Mouse (Mus musculus): ENCODE measurements around the gene Nrxn2. TPM values are rescaled to one million over a fixed set of nuclear protein-coding genes. Genes with fewer than 3 reads are reported as not detected.

The Nrxn2 gene
- polyA plus RNA-seq, 1 experiment: 0.09 TPM

GRCm38 (mm10) chr19:6428501-6429200 lies 10.1 kb downstream of the Nrxn2 start:
- H3K79me3 ChIP-seq (ENCODE audit: low read depth): no peaks in the 10 kb centered on the region
- H3K27me3 ChIP-seq (ENCODE audit: control insufficient read depth, insufficient read depth, insufficient read length): peaks cover 74% of the 10 kb centered on the region
- H3K79me2 ChIP-seq (ENCODE audit: control insufficient read depth, insufficient read depth): no peaks in the 10 kb centered on the region
- H3K4me3 ChIP-seq (ENCODE audit: insufficient read depth, poor library complexity, severe bottlenecking): no peak overlapping the region
- no peaks in the 10 kb centered on the region for H3K36me3 ChIP-seq (ENCODE audit: control insufficient read depth, insufficient read depth)
- H3ac ChIP-seq (ENCODE audit: control insufficient read depth, insufficient read length, low read depth): no peak overlapping the region
- TF ChIP-seq CTCF (IDR thresholded peaks at IDR 0.05; ENCODE audit: control insufficient read depth, insufficient read depth, insufficient read length) (no peak), MYOD1 (IDR thresholded peaks at IDR 0.05; ENCODE audit: control insufficient read depth, insufficient read length, low read depth) (no peak), MAX (IDR thresholded peaks at IDR 0.05) (no peak), MYOG (IDR thresholded peaks at IDR 0.05; ENCODE audit: control insufficient read depth, extremely low read depth, insufficient read length) (no peak), CEBPB (IDR thresholded peaks at IDR 0.05; ENCODE audit: low read depth) (no peak), FOSL1 (IDR thresholded peaks at IDR 0.05; ENCODE audit: insufficient read depth, low read length, poor library complexity, severe bottlenecking) (no peak), USF1 (IDR thresholded peaks at IDR 0.05; ENCODE audit: low read depth) (no peak)

DNA sequence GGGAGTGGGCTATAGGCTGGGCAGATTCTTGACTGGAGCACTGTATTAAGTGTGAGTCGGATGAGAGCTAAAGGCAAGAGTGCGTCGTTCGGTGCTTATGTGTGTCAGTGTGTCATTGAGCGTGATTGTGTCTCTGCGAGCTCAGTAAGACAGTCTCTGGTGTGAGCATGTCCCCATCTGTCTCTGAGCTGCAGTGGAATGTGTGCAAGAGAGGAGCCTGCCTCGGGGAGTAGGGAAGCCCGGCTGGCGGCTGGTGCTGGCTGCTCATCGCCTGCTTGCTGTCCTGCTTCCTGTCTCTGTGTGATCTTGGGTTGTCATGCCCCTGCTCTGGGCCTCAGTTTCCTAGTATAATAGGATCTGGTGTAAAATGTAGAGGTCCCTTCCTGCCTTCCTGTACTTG lies 24.5 kb downstream of the Nrxn2 start:
- Histone ChIP-seq H3K79me2 (ENCODE audit: control insufficient read depth, insufficient read depth) (no peaks in the 10 kb centered on the region), H3K79me3 (ENCODE audit: low read depth) (no peaks in the 10 kb centered on the region), H3K27me3 (ENCODE audit: control insufficient read depth, insufficient read depth, insufficient read length) (peaks cover 87% of the 10 kb centered on the region), H3ac (ENCODE audit: control insufficient read depth, insufficient read length, low read depth) (no peak overlapping the region), H3K36me3 (ENCODE audit: control insufficient read depth, insufficient read depth) (no peaks in the 10 kb centered on the region), H3K4me3 (ENCODE audit: insufficient read depth, poor library complexity, severe bottlenecking) (no peak overlapping the region)
- TF ChIP-seq MAX (IDR thresholded peaks at IDR 0.05): no peak
- no peak for TF ChIP-seq MYOD1 (IDR thresholded peaks at IDR 0.05; ENCODE audit: control insufficient read depth, insufficient read length, low read depth)
- TF ChIP-seq FOSL1 (IDR thresholded peaks at IDR 0.05; ENCODE audit: insufficient read depth, low read length, poor library complexity, severe bottlenecking): no peak
- no peak for TF ChIP-seq USF1 (IDR thresholded peaks at IDR 0.05; ENCODE audit: low read depth)
- no peak for TF ChIP-seq CTCF (IDR thresholded peaks at IDR 0.05; ENCODE audit: control insufficient read depth, insufficient read depth, insufficient read length)
- no peak for TF ChIP-seq CEBPB (IDR thresholded peaks at IDR 0.05; ENCODE audit: low read depth)
- no peak for TF ChIP-seq MYOG (IDR thresholded peaks at IDR 0.05; ENCODE audit: control insufficient read depth, extremely low read depth, insufficient read length)

DNA sequence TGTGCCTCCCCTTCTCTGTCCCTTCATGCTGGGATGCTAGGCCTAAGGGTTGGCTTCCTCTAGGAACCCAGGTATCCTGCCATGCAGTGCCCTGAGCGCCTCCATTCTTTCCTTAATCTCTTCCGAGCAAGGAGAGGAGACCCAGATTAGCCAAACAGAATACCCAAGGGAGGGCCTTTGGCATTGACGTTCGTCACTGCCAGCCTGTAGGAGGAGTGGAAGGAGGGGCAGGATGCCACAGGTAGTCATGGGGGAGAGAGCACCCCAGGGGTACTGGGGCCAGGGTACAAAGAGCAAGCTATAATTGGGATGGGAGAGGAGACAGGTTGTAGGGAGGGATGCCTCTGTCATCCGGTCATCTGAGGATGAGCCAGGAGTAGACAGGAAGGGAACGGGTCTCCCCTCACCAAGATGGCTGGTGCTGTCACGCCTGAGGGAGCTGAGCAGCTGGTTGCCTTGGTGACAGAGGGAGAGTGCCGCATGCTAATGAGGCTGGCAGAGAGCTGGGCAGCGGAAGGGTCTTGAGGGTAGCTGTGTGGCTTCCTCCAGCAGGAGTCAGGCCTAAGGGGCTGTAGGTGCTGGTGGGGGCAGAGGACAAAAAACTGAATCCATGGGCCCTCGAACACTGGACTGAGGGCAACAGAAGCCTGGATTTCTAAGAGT lies 27.4 kb downstream of the Nrxn2 start:
- TF ChIP-seq MYOD1 (IDR thresholded peaks at IDR 0.05; ENCODE audit: control insufficient read depth, insufficient read length, low read depth) (no peak), MYOG (IDR thresholded peaks at IDR 0.05; ENCODE audit: control insufficient read depth, extremely low read depth, insufficient read length) (no peak), USF1 (IDR thresholded peaks at IDR 0.05; ENCODE audit: low read depth) (no peak), MAX (IDR thresholded peaks at IDR 0.05) (no peak), CEBPB (IDR thresholded peaks at IDR 0.05; ENCODE audit: low read depth) (no peak), FOSL1 (IDR thresholded peaks at IDR 0.05; ENCODE audit: insufficient read depth, low read length, poor library complexity, severe bottlenecking) (no peak), CTCF (IDR thresholded peaks at IDR 0.05; ENCODE audit: control insufficient read depth, insufficient read depth, insufficient read length) (no peak)
- Histone ChIP-seq H3K27me3 (ENCODE audit: control insufficient read depth, insufficient read depth, insufficient read length) (peaks cover 95% of the 10 kb centered on the region), H3ac (ENCODE audit: control insufficient read depth, insufficient read length, low read depth) (no peak overlapping the region), H3K4me3 (ENCODE audit: insufficient read depth, poor library complexity, severe bottlenecking) (no peak overlapping the region), H3K36me3 (ENCODE audit: control insufficient read depth, insufficient read depth) (no peaks in the 10 kb centered on the region), H3K79me2 (ENCODE audit: control insufficient read depth, insufficient read depth) (no peaks in the 10 kb centered on the region), H3K79me3 (ENCODE audit: low read depth) (no peaks in the 10 kb centered on the region)

DNA sequence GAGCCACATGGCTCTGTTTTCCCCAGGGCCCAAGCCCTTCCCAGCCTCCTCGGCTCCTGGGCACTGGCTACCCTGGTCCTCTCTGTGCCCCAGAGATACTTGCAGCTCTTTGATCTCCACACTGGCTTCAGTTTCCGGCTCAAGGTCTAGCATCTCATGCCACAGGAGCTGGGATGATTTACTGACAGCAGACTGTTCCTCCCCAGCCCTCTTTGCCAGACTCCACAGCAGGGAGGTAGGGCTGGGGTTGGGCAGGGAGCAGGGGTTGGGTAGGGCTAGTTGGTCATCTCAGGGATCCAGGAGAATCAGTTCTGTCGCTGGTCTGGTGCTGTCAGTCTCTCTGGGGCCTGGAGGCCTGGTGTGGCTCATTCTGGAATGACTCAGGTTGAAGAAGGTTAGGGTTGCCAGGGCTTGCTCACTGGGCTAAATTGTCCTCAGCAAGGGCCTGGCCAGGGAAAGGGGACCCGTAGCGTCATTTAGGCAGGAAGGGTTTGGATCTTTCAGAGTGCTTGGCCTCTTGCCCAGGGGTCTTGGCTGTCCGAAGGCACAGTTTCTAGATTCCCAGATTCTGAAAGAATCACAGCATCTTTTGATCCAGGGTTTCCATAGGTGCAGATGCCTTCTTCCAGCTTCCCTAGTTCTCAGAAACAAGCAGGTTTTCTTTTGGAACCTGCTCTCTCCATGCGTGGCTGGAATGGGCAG lies 28.4 kb downstream of the Nrxn2 start:
- TF ChIP-seq MYOD1 (IDR thresholded peaks at IDR 0.05; ENCODE audit: control insufficient read depth, insufficient read length, low read depth): no peak
- no peak for TF ChIP-seq MYOG (IDR thresholded peaks at IDR 0.05; ENCODE audit: control insufficient read depth, extremely low read depth, insufficient read length)
- no peak for TF ChIP-seq CEBPB (IDR thresholded peaks at IDR 0.05; ENCODE audit: low read depth)
- no peak for TF ChIP-seq MAX (IDR thresholded peaks at IDR 0.05)
- no peak for TF ChIP-seq FOSL1 (IDR thresholded peaks at IDR 0.05; ENCODE audit: insufficient read depth, low read length, poor library complexity, severe bottlenecking)
- no peak for TF ChIP-seq CTCF (IDR thresholded peaks at IDR 0.05; ENCODE audit: control insufficient read depth, insufficient read depth, insufficient read length)
- TF ChIP-seq USF1 (IDR thresholded peaks at IDR 0.05; ENCODE audit: low read depth): no peak
- Histone ChIP-seq H3K79me2 (ENCODE audit: control insufficient read depth, insufficient read depth) (no peaks in the 10 kb centered on the region), H3ac (ENCODE audit: control insufficient read depth, insufficient read length, low read depth) (no peak overlapping the region), H3K79me3 (ENCODE audit: low read depth) (no peaks in the 10 kb centered on the region), H3K4me3 (ENCODE audit: insufficient read depth, poor library complexity, severe bottlenecking) (no peak overlapping the region), H3K27me3 (ENCODE audit: control insufficient read depth, insufficient read depth, insufficient read length) (peaks cover 95% of the 10 kb centered on the region), H3K36me3 (ENCODE audit: control insufficient read depth, insufficient read depth) (no peaks in the 10 kb centered on the region)

- H3K79me2 ChIP-seq (ENCODE audit: control insufficient read depth, insufficient read depth): no peaks in the 10 kb centered on the region
- no peak overlapping the region for H3ac ChIP-seq (ENCODE audit: control insufficient read depth, insufficient read length, low read depth)
- no peaks in the 10 kb centered on the region for H3K79me3 ChIP-seq (ENCODE audit: low read depth)
- peaks cover 91% of the 10 kb centered on the region for H3K27me3 ChIP-seq (ENCODE audit: control insufficient read depth, insufficient read depth, insufficient read length)
- no peaks in the 10 kb centered on the region for H3K36me3 ChIP-seq (ENCODE audit: control insufficient read depth, insufficient read depth)
- H3K4me3 ChIP-seq (ENCODE audit: insufficient read depth, poor library complexity, severe bottlenecking): no peak overlapping the region
- TF ChIP-seq CTCF (IDR thresholded peaks at IDR 0.05; ENCODE audit: control insufficient read depth, insufficient read depth, insufficient read length) (no peak), CEBPB (IDR thresholded peaks at IDR 0.05; ENCODE audit: low read depth) (no peak), MAX (IDR thresholded peaks at IDR 0.05) (no peak), MYOG (IDR thresholded peaks at IDR 0.05; ENCODE audit: control insufficient read depth, extremely low read depth, insufficient read length) (no peak), MYOD1 (IDR thresholded peaks at IDR 0.05; ENCODE audit: control insufficient read depth, insufficient read length, low read depth) (no peak), USF1 (IDR thresholded peaks at IDR 0.05; ENCODE audit: low read depth) (no peak)
Measured at GRCm38 (mm10) chr19:6448752-6449151, 30.2 kb downstream of the Nrxn2 start.
